In genomic region chr4:153768350-153768749, GRCm38 (mm10) we compare ENCODE assay signal across 23 mouse cellular contexts.
A peak's percentile ranks its signal among the peaks of the same experiment; 100 is the strongest.
DNase-seq lines count a peak whose midpoint lies in the region; ATAC-seq and TF ChIP-seq lines count a peak whose summit lies in the region.
"Had no signal": no experiment of that assay in that cellular context is flagged by ENCODE, and none has a peak within 500 bp of the region (broad histone marks: within the 10 kb centered on the region; RNA-seq: fewer than 3 reads in every experiment).

No protein-coding gene starts in this region.

- DNase-seq in forebrain, embryonic 14.5 days (ENCODE audit: low spot score) = no peak
- peak; percentile 7 for DNase-seq in heart, postnatal 0 days (ENCODE audit: low spot score)
- DNase-seq in heart, postnatal 25 days (ENCODE audit: low spot score) = no peak
- peak; percentile 3 for DNase-seq in lung, embryonic 14.5 days
- DNase-seq in lung, postnatal 4 days = no peak
- peak; percentile 33 for DNase-seq in embryo, embryonic 10.5 days (ENCODE audit: low spot score)
- no peak for DNase-seq in embryonic facial prominence, embryonic 10.5 days (ENCODE audit: low spot score)
- DNase-seq: adrenal gland, postnatal 14 days; cerebellum, adult 11 months; cerebellum, postnatal 10 days; gastrocnemius, postnatal 10 days; kidney, adult 11 months; left cerebral cortex, postnatal 4 days; liver; lung, postnatal 10 days; retina, postnatal 1 day; thymus, postnatal 25 days had no signal

- WGBS in forebrain, embryonic 14.5 days = 69% methylated on average over 3 of the region's 3 CpGs
- 70% methylated on average over 3 of the region's 3 CpGs for WGBS in forebrain, embryonic 13.5 days
- WGBS in heart, postnatal 0 days = 20% methylated on average over 3 of the region's 3 CpGs
- WGBS in lung, embryonic 14.5 days = 26% methylated on average over 3 of the region's 3 CpGs
- WGBS in embryonic facial prominence, embryonic 10.5 days = 39% methylated on average over 3 of the region's 3 CpGs

- peaks cover 3% of the 10 kb centered on the region; the same call in 1 of the 2 replicates for H3K4me1 ChIP-seq in forebrain, embryonic 14.5 days (ENCODE audit: control insufficient read depth, insufficient read depth, low read length)
- 0 out of 2 replicates have a peak, but pooled peaks cover 18% of the 10 kb centered on the region for H3K4me1 ChIP-seq in forebrain, embryonic 13.5 days
- H3K4me1 ChIP-seq in heart, postnatal 0 days (ENCODE audit: control insufficient read depth, insufficient read depth) = no peaks in the 10 kb centered on the region
- H3K4me1 ChIP-seq in lung, embryonic 14.5 days (ENCODE audit: insufficient read depth) = no peaks in the 10 kb centered on the region
- peaks cover 36% of the 10 kb centered on the region for H3K4me1 ChIP-seq in embryonic facial prominence, embryonic 10.5 days
- H3K4me1 ChIP-seq: embryonic facial prominence, embryonic 12.5 days; hindbrain, embryonic 15.5 days had no signal

- TF ChIP-seq CTCF in heart, postnatal 0 days (IDR thresholded peaks at IDR 0.05; ENCODE audit: low read depth) = no peak
- TF ChIP-seq CTCF in lung, embryonic 14.5 days (IDR thresholded peaks at IDR 0.05; ENCODE audit: low read depth) = no peak

- no peak overlapping the region for H3K9ac ChIP-seq in forebrain, embryonic 14.5 days (ENCODE audit: low read length)
- no peak overlapping the region for H3K9ac ChIP-seq in forebrain, embryonic 13.5 days
- no peak overlapping the region for H3K9ac ChIP-seq in heart, postnatal 0 days (replicated peaks; ENCODE audit: low read depth, low read length)
- no peak overlapping the region for H3K9ac ChIP-seq in lung, embryonic 14.5 days
- H3K9ac ChIP-seq: embryonic facial prominence, embryonic 12.5 days; hindbrain, embryonic 15.5 days had no signal

- H3K27me3 ChIP-seq in forebrain, embryonic 14.5 days (replicated peaks; ENCODE audit: control insufficient read depth, insufficient read depth, low read length) = no peaks in the 10 kb centered on the region
- H3K27me3 ChIP-seq in forebrain, embryonic 13.5 days = no peaks in the 10 kb centered on the region
- no peaks in the 10 kb centered on the region for H3K27me3 ChIP-seq in heart, postnatal 0 days (ENCODE audit: control insufficient read depth, insufficient read depth, low read length)
- no peaks in the 10 kb centered on the region for H3K27me3 ChIP-seq in lung, embryonic 14.5 days (ENCODE audit: insufficient read depth, low read length)
- no peaks in the 10 kb centered on the region for H3K27me3 ChIP-seq in embryonic facial prominence, embryonic 10.5 days (replicated peaks; ENCODE audit: low read depth, poor library complexity, severe bottlenecking)
- H3K27me3 ChIP-seq: CH12.LX; embryonic facial prominence, embryonic 12.5 days; hindbrain, embryonic 15.5 days had no signal

- no peak overlapping the region for H3K4me3 ChIP-seq in forebrain, embryonic 14.5 days (ENCODE audit: low read depth, low read length)
- H3K4me3 ChIP-seq in forebrain, embryonic 13.5 days = no peak overlapping the region
- no peak overlapping the region for H3K4me3 ChIP-seq in heart, postnatal 0 days (ENCODE audit: low read depth, low read length)
- H3K4me3 ChIP-seq in lung, embryonic 14.5 days (ENCODE audit: low read depth, low read length) = no peak overlapping the region
- H3K4me3 ChIP-seq in embryonic facial prominence, embryonic 10.5 days = no peak overlapping the region
- H3K4me3 ChIP-seq: embryonic facial prominence, embryonic 12.5 days; erythroblast, embryonic 14.5 days; hindbrain, embryonic 15.5 days had no signal

- intact Hi-C loops in heart, postnatal 25 days (cut with DNase I) = no loop called here

- H3K4me2 ChIP-seq in forebrain, embryonic 14.5 days (ENCODE audit: low read length) = no peak overlapping the region
- no peak overlapping the region for H3K4me2 ChIP-seq in forebrain, embryonic 13.5 days
- H3K4me2 ChIP-seq in heart, postnatal 0 days (ENCODE audit: low read depth, low read length) = no peak overlapping the region
- no peak overlapping the region for H3K4me2 ChIP-seq in lung, embryonic 14.5 days
- H3K4me2 ChIP-seq: embryonic facial prominence, embryonic 12.5 days; hindbrain, embryonic 15.5 days had no signal

- no peak for ATAC-seq in forebrain, embryonic 14.5 days
- no peak for ATAC-seq in forebrain, embryonic 13.5 days
- ATAC-seq in heart, postnatal 0 days (ENCODE audit: insufficient read depth, low read depth) = no peak
- no peak for ATAC-seq in lung, embryonic 14.5 days (ENCODE audit: insufficient read depth)

- no peaks in the 10 kb centered on the region for H3K9me3 ChIP-seq in forebrain, embryonic 14.5 days (replicated peaks; ENCODE audit: control insufficient read depth, low read length)
- no peaks in the 10 kb centered on the region for H3K9me3 ChIP-seq in forebrain, embryonic 13.5 days (replicated peaks)
- no peaks in the 10 kb centered on the region for H3K9me3 ChIP-seq in heart, postnatal 0 days (replicated peaks; ENCODE audit: control insufficient read depth, low read length)
- H3K9me3 ChIP-seq in lung, embryonic 14.5 days (ENCODE audit: low read depth, low read length) = no peaks in the 10 kb centered on the region
- H3K9me3 ChIP-seq in embryonic facial prominence, embryonic 10.5 days = no peaks in the 10 kb centered on the region
- H3K9me3 ChIP-seq: hindbrain, embryonic 15.5 days had no signal

- H3K36me3 ChIP-seq in forebrain, embryonic 14.5 days (ENCODE audit: control insufficient read depth, insufficient read depth, low read length) = no peaks in the 10 kb centered on the region
- no peaks in the 10 kb centered on the region for H3K36me3 ChIP-seq in forebrain, embryonic 13.5 days (ENCODE audit: poor library complexity, severe bottlenecking)
- no peaks in the 10 kb centered on the region for H3K36me3 ChIP-seq in heart, postnatal 0 days (replicated peaks; ENCODE audit: control insufficient read depth, insufficient read depth, low read length)
- no peaks in the 10 kb centered on the region for H3K36me3 ChIP-seq in lung, embryonic 14.5 days (ENCODE audit: insufficient read depth)
- H3K36me3 ChIP-seq in embryonic facial prominence, embryonic 10.5 days (replicated peaks) = no peaks in the 10 kb centered on the region
- H3K36me3 ChIP-seq: embryonic facial prominence, embryonic 12.5 days; hindbrain, embryonic 15.5 days had no signal

- H3K27ac ChIP-seq in forebrain, embryonic 14.5 days (ENCODE audit: low read depth, low read length) = peak overlapping the region; percentile 9; the same call in 1 of the 2 replicates
- H3K27ac ChIP-seq in forebrain, embryonic 13.5 days = no peak overlapping the region
- H3K27ac ChIP-seq in heart, postnatal 0 days (ENCODE audit: low read depth) = peak overlapping the region; percentile 59; the same call in 1 of the 2 replicates
- no peak overlapping the region for H3K27ac ChIP-seq in lung, embryonic 14.5 days (ENCODE audit: low read depth)
- H3K27ac ChIP-seq in embryonic facial prominence, embryonic 10.5 days (replicated peaks) = no peak overlapping the region; the same call in 1 of the 2 replicates
- H3K27ac ChIP-seq: embryonic facial prominence, embryonic 12.5 days; hindbrain, embryonic 15.5 days; stomach, postnatal 0 days had no signal

- no peak for TF ChIP-seq EP300 in heart, postnatal 0 days (IDR thresholded peaks at IDR 0.05; ENCODE audit: low read depth)

Comparison
In these comparisons a context has a peak if more than half of its experiments do, and no peak if none do; other contexts are left out.
1. DNase-seq: peak in heart, postnatal 0 days (single experiment), lung, embryonic 14.5 days (single experiment) and embryo, embryonic 10.5 days (single experiment); none in forebrain, embryonic 14.5 days (single experiment), heart, postnatal 25 days (single experiment), lung, postnatal 4 days (0 of 2) and embryonic facial prominence, embryonic 10.5 days (single experiment).
2. H3K27ac ChIP-seq: peak in forebrain, embryonic 14.5 days (single experiment) and heart, postnatal 0 days (single experiment); none in forebrain, embryonic 13.5 days (single experiment), lung, embryonic 14.5 days (single experiment) and embryonic facial prominence, embryonic 10.5 days (single experiment).